Mouse (Mus musculus) gastrocnemius, postnatal 10 days (tissue): ENCODE measurements around the gene Pfkm. TPM values are rescaled to one million over a fixed set of nuclear protein-coding genes. Genes with fewer than 3 reads are reported as not detected.

Experiments used
- DNase-seq: peaks from one replicate; pipeline ENCODE4 v3.0.0; 2021; ENCODE audit warnings: mixed read lengths
- total RNA-seq, 2 experiments: library from RNA; stranded (reverse); gene quantifications; 2 replicates each; pipeline ENCODE4 v1.2.3; 2021

The Pfkm gene
- total RNA-seq, 2 experiments from 2014 or later, result 1,073 to 1,245 TPM

- no peak for DNase-seq
These were observed 47.4 kb downstream of the Pfkm start for GRCm38 (mm10) chr15:98139763-98140162.

DNA sequence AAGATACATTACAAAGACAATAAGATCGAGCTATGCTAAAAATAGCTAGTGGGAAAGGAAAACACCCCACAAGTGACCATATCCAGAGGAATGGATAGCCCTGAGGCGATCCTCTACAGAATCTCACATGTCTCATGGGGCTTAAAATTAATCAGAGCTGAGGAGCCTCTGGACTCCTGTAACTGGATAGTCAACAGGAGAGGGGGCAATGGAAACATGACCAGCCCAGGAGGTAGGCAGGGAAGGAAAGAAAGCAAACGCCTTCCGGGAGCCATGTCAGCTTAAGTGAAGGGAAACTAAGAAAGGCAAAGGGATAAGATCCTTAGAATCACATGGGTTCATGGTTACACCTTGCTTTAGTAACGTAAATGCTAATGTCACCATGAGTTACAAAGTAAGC, 48.4 kb downstream of the Pfkm start:
- no peak for DNase-seq

DNA sequence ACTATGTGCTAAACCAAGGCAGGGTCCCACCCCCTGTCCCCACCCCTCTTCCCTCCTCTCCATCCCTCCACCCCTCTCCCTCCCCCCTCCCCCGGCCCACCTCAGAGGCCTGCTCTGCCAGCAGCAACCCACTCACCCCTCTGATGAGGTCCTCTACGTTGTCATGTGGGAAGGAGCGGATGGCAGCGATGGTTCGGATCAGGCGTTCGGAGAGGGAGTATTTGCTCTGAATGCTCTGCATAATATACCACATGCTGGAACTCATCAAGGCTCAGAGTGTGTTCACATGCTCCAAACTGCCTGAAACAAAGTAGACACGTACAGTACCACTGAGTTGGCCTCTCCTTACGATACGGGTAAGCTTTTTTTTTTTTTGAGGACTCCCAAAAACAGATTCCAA, 50.1 kb downstream of the Pfkm start:
- DNase-seq, result no peak

DNA sequence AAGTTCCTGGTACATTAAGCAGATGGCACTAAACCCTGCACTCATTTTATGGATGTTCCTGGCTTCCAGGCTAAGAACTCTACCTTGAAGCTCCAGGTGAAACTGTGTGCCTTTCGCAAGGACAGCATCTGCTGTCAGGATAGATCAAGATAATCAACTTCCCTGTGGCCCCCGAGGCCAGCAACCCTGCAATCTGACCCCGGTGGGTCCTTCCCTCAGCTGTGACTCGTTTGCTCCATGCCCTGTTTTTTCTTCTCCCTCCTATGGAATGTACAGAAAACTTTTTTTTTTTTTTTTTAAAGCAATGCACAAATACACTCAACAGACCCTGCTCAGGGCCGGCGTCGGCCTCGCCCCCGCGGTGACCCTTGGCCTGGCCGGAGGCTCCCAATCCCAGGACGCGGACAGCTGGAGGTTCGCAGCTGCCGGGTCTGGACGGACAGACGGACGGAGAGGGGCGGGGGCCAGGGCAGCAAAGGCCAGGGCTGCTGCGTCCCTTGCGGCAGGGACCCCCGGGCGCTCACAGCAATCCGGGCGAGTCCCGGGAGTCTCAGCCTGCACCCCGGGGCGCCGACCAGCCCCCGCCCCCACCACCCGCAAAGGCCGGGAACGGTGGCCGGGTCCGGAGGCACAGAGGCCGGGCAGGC, 52.6 kb downstream of the Pfkm start:
- DNase-seq, result peak; percentile 60

DNA sequence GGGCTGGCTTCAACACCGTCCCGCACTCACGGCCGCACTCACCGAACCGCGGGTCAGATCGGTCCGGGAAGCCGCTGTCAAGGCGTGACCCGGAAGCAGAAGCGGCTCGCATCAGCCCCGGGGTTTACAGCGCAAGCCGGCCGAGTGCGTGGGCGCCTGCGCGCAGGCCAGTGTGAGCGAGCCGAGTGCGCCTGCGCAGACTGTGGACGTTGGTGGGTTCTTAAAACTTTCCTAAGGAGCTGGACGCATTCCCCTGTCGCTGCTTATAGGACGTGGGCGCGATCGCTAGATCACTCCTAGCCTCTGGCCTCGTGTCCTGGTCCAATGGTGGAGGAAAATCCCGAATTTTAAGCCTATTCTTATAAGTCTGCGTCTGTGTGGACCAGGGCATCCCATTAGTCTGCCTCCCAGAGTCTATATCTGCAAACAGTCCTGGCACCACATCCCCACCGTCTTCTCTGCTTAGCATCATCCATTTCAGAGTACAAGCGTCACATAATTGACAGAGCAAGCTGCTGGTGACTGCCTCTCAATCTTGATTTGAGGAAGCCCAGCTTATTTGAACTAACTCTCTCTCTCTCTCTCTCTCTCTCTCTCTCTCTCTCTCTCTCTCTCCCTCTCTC, 53.3 kb downstream of the Pfkm start:
- peak; percentile 97 for DNase-seq

GRCm38 (mm10) chr15:98148356-98148755, 56.0 kb downstream of the Pfkm start:
- no peak for DNase-seq

- no peak for DNase-seq
These were observed 56.8 kb downstream of the Pfkm start for GRCm38 (mm10) chr15:98149166-98149602.

DNA sequence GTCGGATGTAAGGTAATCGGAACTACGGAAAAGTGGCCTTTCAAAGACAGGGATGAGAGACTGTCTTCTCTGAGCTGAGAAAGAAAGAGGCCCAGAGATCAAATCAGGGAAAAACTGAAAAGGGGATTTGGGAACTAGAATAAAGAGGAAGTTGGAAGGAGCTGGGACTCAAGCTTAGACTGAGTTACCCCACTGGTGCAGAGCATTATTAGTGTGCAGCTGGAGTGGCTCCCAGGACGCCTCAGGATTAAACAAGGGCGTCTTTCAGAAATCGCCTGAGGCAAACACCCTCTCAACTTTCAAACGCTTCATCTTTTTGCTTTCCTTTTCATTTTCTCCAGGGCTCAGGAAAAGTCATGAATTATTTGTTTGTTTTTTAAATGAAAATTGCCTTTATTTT, 60.5 kb downstream of the Pfkm start:
- no peak for DNase-seq

GRCm38 (mm10) chr15:98153625-98154024, 61.2 kb downstream of the Pfkm start:
- no peak for DNase-seq

GRCm38 (mm10) chr15:98154146-98154545, 61.8 kb downstream of the Pfkm start:
- no peak for DNase-seq

- DNase-seq, result no peak
These were observed 62.2 kb downstream of the Pfkm start for GRCm38 (mm10) chr15:98154631-98155030.

DNA sequence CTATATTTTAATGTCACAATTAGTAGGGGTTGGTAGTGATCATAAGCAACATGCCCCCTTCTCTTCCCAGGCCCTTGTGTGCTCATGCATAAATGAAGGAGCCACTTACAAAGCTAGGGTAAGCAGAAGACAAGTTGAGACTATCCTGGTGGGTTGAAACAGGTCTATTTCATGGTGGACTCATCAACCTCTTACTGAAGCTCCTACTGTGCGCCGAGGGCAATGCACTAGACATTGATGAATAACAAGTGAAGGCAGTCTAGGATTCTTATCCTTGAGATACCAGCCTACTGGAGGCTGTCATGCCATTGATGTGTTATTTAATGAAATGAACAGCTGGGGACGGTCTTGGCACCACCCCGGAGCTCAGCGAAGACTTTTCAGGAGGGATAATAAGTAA, 62.9 kb downstream of the Pfkm start:
- DNase-seq, result no peak

DNA sequence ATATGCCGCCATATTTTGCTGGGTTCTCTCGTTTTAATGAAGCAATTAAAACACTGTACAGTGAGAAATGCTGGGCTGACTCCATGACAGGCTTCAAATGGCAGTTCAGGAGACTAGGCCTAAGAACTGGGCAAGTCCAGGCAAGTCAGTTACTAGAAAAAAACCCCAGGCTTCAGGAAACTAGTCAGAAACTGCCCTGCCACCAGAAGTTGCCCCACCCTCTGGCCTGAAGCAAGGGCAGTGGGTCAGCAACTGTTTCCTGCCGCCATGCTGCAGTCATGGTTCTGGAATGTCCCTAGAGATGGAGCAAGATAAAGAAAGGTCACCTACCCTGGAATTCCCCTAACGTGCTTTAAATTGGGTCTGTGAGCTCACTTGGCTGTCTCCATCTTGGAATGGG, 63.6 kb downstream of the Pfkm start:
- DNase-seq, result no peak

DNA sequence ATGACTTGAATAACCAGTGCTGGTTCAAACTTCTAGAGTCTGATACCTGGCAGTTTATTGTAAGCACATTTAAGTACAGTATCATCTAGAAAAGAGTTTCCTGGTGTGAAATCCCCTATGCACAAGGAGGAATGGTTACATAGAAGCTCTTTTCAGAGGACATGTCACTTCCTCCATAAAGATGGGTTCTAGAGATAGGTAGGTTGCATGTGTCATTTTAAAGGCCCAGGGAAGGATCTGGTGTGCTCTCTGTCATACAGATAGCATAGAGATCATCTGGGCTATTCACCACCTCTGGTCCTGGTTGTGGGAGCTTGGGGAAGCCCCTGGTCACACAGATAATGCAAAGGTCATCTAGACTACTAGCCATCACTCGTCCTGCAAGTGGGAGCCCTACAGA, 64.9 kb downstream of the Pfkm start:
- DNase-seq, result no peak

GRCm38 (mm10) chr15:98161026-98161805, 68.8 kb downstream of the Pfkm start:
- DNase-seq, result no peak

DNA sequence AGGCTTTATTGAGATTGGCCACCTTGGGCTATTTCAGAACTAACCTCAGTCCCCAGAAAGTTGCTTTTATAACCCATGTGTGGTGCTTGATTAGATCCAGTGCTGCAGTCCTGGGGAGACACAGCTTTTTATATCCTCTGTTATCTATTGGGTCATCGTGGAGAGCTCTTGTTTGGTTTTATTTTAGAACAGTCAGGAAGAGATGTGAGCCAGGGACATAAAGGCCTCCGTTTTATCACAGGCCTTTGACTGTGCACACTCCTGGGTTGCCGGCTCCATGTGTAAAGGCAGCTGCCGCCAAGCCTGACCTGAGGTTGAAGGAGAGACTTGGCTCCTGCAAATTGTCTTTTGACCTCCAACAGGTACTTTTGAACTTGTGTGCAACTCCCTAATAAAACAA, 70.2 kb downstream of the Pfkm start:
- DNase-seq, result no peak

DNA sequence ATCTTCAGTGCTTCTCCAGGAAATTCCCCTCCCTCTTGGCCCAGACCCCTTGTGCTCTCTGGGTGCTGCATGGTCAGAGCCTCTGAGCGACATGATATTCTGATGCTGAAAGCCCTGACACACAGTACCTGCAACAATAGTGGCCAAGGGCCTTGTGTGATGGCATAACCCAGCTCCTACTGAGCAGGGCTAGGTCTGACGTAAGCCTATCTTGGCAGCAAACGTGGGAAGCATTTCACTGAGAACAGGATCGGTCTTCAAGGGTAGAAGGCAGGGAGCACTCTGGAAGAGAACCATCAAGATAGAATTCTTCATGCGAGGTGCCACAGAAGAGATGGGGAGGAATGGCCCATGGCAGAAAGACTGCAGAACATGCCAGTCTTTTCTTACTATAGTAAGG, 73.1 kb downstream of the Pfkm start, which contains the start of gene Asb8:
Gene Asb8 (minus strand): TSS at position 101 of the 400 bp plus-strand sequence.
- DNase-seq, result no peak

DNA sequence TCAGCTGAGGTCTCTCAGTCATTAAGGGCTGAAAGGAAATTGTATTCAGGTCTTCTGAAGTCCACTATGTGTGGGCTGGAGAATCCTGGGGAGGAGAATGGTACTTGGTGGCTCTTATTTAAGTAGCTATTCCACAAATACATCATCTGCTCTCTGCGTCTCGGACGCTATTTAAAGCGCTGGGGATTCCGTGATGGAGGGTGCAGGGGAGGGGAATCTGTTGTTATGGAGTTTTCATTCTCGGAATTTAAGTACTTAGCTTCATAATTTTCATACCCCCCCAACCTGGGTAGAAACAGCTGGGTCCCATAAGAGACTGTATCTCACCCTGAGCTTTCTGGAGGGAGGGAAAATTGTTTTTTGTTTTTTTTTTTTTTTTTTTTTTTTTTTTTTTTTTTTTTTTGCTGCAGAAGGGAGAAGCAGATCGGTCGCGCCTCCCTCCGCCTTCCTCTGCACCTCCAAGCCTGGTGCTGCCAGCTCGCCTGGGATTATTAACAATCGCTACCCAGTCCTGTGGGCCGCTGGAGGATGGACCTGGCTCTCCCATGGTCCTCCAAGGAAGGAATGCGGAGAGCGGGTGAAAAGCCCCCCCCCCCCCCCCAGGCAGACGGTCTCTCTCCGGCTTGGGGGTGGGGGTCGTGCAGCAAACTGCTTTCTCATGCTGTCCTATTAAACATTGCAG, 74.7 kb downstream of the Pfkm start, which contains the start of gene Ccdc184:
Gene Ccdc184 (plus strand): TSS at position 196 of the 682 bp plus-strand sequence.
- no peak for DNase-seq

DNA sequence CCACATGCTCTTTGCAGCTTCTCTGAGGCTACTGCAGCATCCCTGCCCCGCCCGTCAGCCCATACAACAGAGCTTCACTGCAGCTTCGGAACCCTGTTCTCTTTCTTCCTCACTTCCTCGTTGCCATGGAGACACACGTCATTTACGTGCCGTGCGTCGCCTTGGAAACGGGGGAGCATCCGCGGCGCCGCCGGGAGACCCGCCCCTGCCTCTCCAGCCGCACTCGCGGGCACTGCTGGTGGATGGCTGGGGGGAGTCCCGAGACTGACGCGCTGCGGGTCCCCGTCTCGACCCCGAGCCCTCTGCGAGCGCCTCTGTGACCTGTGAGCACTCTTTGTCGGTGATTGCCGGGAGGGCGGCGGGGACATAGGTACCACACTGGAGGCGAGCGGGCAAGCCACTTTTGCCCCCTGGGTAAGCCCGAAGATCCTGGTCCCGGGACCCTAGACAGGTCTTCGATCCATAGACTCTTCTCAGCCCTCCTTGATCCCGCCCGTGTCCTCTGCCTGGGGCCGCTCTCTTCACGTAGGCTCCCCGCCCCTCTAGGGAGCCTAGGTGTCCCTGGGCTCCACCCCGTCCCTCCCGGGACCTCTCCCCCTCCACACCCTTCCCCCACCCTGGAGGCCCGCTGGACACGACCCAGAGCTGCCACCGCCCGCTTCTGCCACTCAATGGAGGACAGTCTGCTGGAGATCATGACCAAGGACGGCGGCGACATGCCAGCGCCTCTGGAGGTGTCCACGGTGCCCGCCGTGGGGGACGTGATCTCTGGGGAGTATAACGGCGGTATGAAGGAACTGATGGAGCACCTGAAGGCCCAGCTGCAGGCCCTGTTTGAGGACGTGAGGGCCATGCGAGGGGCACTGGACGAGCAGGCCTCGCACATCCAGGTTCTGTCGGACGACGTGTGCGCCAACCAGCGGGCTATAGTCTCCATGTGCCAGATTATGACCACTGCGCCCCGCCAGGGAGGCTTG, 75.5 kb downstream of the Pfkm start:
- DNase-seq, result peak; percentile 41

- DNase-seq, result no peak
These were observed 76.2 kb downstream of the Pfkm start for GRCm38 (mm10) chr15:98168622-98169004.

GRCm38 (mm10) chr15:98170365-98170764, 78.0 kb downstream of the Pfkm start:
- no peak for DNase-seq
